Mouse (Mus musculus) gastrocnemius, postnatal 14 days (tissue): Measurements from ENCODE around the gene Map3k14. TPM values are rescaled to one million over a fixed set of nuclear protein-coding genes. Genes with fewer than 3 reads are reported as not detected.
A peak's percentile ranks its signal among the peaks of the same experiment; 100 is the strongest.

Experiments used
- DNase-seq: peaks from one replicate; pipeline ENCODE4 v3.0.0; 2021; ENCODE audit warnings: mixed read lengths
- intact Hi-C: fragments of 180-260 bp; cut with DNase I; formaldehyde crosslinking; loops from one replicate; pipeline ENCODE4 v1.15.1; 2025; ENCODE audit warnings: low total_unique reads
- total RNA-seq, 2 experiments: library from RNA; stranded (reverse); gene quantifications; 2 replicates each; pipeline ENCODE4 v1.2.3; 2021

Map3k14 gene
- total RNA-seq, 2 experiments from 2014 or later = 2.2 to 2.3 TPM

DNA sequence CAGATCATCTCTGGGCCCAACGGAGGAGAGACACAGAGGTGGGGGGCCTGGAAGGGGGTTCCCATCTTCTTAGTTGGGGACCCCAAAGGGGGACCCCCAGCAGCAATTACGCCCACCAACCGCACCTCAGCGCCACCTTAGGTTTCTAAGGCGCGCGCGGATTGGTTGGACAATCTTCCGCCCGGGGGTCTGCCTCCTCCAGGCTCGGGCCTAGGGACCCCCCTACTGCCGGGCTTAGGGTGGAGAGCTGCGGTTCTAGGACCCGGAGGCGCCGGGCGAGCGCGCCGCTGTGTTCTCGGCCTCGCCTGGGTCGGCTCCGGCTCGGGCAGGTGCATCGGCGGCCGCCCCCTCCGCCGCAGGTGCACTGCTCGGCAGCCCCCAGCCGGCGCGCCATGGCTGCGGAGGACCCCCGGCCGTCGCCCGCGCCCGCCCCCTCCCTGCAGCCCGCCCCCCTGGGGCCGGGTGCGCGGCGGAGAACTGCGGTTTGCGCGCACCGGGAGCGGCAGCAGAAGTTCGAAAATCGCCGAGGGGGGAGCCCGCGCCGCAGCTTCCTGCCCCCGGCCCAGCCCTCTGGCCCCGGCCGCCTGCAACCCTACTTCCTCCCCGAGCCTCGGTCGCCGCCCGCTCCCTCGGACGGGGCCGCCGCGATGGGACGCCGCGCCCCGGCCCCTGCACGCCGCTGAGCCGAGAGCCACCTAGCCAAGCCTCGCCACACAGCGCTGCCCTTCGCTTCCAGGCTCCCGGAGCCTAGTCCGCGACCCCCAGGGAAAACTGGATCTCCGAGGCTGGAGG, 96.6 kb downstream of the Map3k14 start, which contains the start of gene Fmnl1:
Fmnl1 (plus strand) TSS at position 614 of the 792 bp plus-strand sequence.
- intact Hi-C loops = loop anchor here (5.0 kb wide), 1 partner anchor 157 kb away; no protein-coding TSS in a partner anchor
- peak; percentile 56 for DNase-seq

- intact Hi-C loops = loop anchor here (5.0 kb wide), 1 partner anchor 157 kb away; no protein-coding TSS in a partner anchor
- DNase-seq = peak; percentile 4
These were observed 97.2 kb downstream of the Map3k14 start for GRCm38 (mm10) chr11:103170111-103170493.

Other genes starting within 250 kb of the Map3k14 start
- 10 to 100 TPM; 42.8 to 44.0 TPM for gene Nmt1, start 239.3 kb downstream of the Map3k14 start, total RNA-seq
- gene Dcakd, start 239.1 kb downstream of the Map3k14 start, total RNA-seq = 10 to 100 TPM; 22.8 to 30.0 TPM
- 1 to 10 TPM; 4.5 TPM for gene Plcd3, start 165.8 kb downstream of the Map3k14 start, total RNA-seq
- gene Acbd4, start 165.8 kb downstream of the Map3k14 start, total RNA-seq = 10 to 100 TPM; 30.0 to 35.7 TPM
- 10 to 100 TPM; 20.7 to 21.5 TPM for gene Hexim1, start 151.2 kb downstream of the Map3k14 start, total RNA-seq
- gene Hexim2, start 135.0 kb downstream of the Map3k14 start, total RNA-seq = 1 to 10 TPM; 2.7 to 3.8 TPM
- gene Fmnl1, start 96.4 kb downstream of the Map3k14 start, total RNA-seq = 1 to 10 TPM; 6.7 to 7.3 TPM
- not detected for gene 1700023F06Rik, start 58.9 kb downstream of the Map3k14 start, total RNA-seq
- gene Spata32, start 49.0 kb downstream of the Map3k14 start, total RNA-seq = not detected
- gene Arhgap27, start 96.2 kb upstream of the Map3k14 start, total RNA-seq = 10 to 100 TPM in 1 of 2 experiments, 1 to 10 TPM in 1; 7.5 to 13.5 TPM
- gene Plekhm1, start 145.2 kb upstream of the Map3k14 start, total RNA-seq = 1 to 10 TPM; 7.9 to 9.3 TPM
- gene Lrrc37a, start 237.1 kb upstream of the Map3k14 start, total RNA-seq = not detected